Mouse (Mus musculus) brown adipose tissue, adult 24 weeks (tissue): Measurements from ENCODE around the gene Ano6. TPM values are rescaled to one million over a fixed set of nuclear protein-coding genes. Genes with fewer than 3 reads are reported as not detected.

Experiments
- H3K27ac ChIP-seq: fragments of 200-500 bp; replicated peaks from 2 replicates; pipeline ENCODE4 v1.5.1; 2012; ENCODE audit warnings: low read depth, mild to moderate bottlenecking, low read length
- H3K4me1 ChIP-seq: fragments of 200-500 bp; 2 replicates; pipeline ENCODE4 v1.6.1; 2012; ENCODE audit warnings: low read length, mixed read lengths; ENCODE audit not compliant: control insufficient read depth, insufficient read depth, insufficient read length
- H3K4me3 ChIP-seq: fragments of 200-500 bp; 2 replicates; pipeline ENCODE4 v1.5.1; 2012; ENCODE audit warnings: low read depth, mild to moderate bottlenecking, low read length, moderate library complexity; ENCODE audit not compliant: insufficient read depth
- polyA plus RNA-seq: library from polyadenylated mRNA; stranded (reverse); fragments of >200 nt; gene quantifications from 2 replicates; pipeline ENCODE4 v1.2.4, GENCODE M21; 2012; ENCODE audit not compliant: missing spikeins, insufficient read depth, insufficient read length

Ano6 gene
- polyA plus RNA-seq = 14.3 and 21.1 TPM in 2 replicates

GRCm38 (mm10) chr15:95790529-95791071 lies at the start of gene Ano6:
Gene Ano6, plus strand, starts transcription at chr15:95790843.
- H3K4me1 ChIP-seq = peaks cover 13% of the 10 kb centered on the region
- peak within 1 kb of the TSS; percentile 88 for H3K27ac ChIP-seq
- H3K4me3 ChIP-seq = peak within 1 kb of the TSS; percentile 95

- H3K4me1 ChIP-seq = no peaks in the 10 kb centered on the region
- H3K4me3 ChIP-seq = no peak overlapping the region
- no peak overlapping the region for H3K27ac ChIP-seq
These were observed 47.7 kb upstream of the Ano6 start for GRCm38 (mm10) chr15:95742955-95743354.

DNA sequence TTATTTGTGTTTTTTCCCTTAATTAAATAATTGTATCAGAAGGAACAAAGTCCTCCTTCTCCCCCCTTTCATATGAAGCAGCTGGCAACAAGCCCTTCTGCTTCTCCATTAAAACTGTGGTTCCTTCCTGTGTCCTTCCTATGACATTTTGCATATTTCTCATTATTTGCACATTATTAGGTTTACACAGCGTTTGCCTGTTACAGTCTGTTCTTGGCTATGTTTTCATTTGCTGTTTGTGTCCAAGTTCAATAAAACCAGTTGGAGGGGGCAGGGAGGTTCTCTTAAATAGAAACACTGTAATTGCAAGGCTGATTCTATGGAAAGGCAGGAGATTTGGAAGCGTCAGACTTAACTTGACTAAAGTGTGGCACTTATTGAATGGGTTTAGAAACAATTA lies 46.8 kb upstream of the Ano6 start:
- Histone ChIP-seq H3K4me3 (no peak overlapping the region), H3K4me1 (no peaks in the 10 kb centered on the region), H3K27ac (no peak overlapping the region)

GRCm38 (mm10) chr15:95745346-95746106 lies 45.1 kb upstream of the Ano6 start:
- Histone ChIP-seq H3K4me3 (no peak overlapping the region), H3K27ac (no peak overlapping the region), H3K4me1 (no peaks in the 10 kb centered on the region)

DNA sequence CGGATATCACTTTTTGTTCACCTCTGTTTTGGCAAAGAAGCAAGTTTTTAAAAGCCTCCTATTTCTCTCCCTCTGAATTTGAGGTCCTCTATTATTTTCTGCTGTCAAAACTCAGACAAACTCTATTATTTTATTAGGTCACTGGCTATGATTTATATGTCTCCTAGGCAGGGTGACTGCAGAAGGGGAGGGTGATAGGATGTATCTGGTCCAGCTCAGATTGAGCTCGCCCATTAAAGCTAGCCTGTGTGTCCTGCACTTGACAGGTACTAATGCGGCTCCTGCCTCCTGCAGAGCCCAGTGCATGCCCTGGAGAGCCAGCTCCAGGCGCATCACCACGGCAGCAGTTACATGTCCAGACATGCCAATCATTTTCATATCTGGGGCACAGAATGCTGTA lies 44.1 kb upstream of the Ano6 start:
- no peaks in the 10 kb centered on the region for H3K4me1 ChIP-seq
- no peak overlapping the region for H3K4me3 ChIP-seq
- no peak overlapping the region for H3K27ac ChIP-seq

DNA sequence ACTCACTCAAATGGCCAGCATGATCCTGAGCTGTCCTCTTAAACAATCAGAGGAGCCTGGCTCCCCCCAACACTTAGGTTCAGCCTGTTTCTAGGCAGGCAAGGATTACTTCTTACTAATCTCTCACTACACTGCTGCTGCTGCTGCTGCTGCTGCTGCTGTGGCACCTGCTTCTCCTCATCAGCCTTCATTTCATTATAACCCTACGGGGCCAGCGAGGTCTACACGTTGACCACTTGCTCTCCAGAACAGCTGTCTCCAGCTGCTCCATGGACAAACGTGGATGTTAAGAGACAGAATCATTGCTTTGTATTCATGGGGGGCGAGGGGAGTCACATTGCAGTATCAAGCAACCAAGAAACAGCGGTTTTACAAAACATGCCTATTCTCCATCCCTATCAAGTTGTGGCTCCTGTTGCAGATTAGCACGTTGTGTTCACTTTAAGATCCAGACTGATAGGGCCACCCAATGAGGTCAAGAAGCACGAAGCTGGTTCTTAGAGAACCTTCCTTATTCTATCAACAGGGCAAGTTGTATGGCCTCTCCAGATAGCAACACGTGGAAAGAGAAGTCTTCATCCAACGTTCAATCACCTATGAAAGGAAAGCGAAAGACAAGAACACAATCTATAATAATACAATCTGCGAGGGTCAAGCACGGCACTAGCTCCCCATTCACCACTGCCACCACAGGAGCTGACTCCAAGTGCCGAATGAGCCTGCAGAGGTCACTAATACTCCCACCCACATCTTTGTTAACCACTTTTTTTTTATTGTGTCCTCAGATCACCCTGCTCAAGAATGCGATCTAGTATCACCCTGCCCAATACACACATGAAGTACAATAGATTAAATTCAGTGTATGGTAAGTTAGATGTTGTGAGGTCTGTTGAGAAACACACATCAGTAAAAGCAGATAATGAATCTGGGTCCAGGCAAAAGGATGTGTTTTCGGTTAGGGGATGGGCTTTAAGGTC lies 43.4 kb upstream of the Ano6 start:
- Histone ChIP-seq H3K4me1 (no peaks in the 10 kb centered on the region), H3K27ac (no peak overlapping the region), H3K4me3 (no peak overlapping the region)

GRCm38 (mm10) chr15:95749216-95749615 lies 41.4 kb upstream of the Ano6 start:
- H3K4me3 ChIP-seq = no peak overlapping the region
- H3K4me1 ChIP-seq = no peaks in the 10 kb centered on the region
- no peak overlapping the region for H3K27ac ChIP-seq

GRCm38 (mm10) chr15:95750038-95750437 lies 40.6 kb upstream of the Ano6 start:
- Histone ChIP-seq H3K27ac (no peak overlapping the region), H3K4me3 (no peak overlapping the region), H3K4me1 (no peaks in the 10 kb centered on the region)

DNA sequence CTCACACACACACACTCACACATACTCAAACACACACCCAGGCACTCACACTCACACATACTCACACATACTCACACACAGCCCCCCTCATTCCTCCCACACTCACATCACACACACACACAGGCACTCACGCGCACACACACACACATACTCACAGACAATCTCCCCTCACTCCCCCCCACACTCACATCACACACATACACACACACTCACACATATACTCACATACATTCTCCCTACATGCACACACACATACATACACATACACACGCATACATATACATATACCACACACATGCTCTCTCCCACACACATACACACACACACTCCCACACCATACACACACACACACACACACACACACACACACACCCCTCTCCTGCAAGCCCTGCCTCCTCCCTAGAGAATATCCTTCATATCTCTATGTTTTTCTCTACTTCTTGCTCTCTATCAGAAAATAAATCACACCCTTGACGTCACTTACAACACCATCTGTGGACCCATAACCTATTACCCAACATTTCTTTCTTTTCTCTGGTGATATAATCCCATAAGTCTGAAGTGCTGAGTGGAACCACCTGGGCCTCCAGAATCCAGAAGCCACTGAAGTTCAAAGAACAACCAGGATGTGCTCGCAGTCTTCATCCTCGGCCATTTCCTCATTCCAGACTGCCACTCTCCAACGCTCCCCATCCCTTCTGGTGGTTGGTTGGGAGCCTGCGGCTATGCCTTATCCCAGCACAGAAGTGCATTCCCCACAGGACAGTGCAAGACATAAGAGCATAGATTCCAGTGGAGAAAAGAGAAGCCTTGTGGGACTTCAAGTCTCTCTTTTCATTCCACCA lies 38.6 kb upstream of the Ano6 start:
- Histone ChIP-seq H3K4me1 (no peaks in the 10 kb centered on the region), H3K27ac (no peak overlapping the region), H3K4me3 (no peak overlapping the region)

GRCm38 (mm10) chr15:95752677-95753019 lies 38.0 kb upstream of the Ano6 start:
- H3K27ac ChIP-seq = no peak overlapping the region
- H3K4me1 ChIP-seq = no peaks in the 10 kb centered on the region
- no peak overlapping the region for H3K4me3 ChIP-seq

DNA sequence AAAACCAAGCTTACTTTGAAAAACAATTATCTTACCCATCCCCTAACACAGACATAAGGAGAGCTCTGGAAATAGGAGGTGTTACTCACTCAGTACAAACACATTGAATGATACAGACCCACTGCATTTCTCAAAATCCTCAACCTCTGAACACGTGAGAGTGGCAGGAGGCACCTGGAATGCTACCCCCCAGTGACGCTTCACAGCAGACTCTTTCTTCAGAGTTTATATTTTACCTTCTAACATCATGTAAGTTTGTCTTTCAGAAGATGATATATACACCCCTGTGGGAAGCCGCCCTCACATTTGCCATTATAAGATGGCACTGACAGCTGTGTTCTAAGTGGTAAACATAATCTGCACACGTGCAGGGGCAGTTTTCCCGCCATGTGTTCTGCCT lies 37.6 kb upstream of the Ano6 start:
- H3K27ac ChIP-seq = no peak overlapping the region
- H3K4me3 ChIP-seq = no peak overlapping the region
- H3K4me1 ChIP-seq = no peaks in the 10 kb centered on the region

DNA sequence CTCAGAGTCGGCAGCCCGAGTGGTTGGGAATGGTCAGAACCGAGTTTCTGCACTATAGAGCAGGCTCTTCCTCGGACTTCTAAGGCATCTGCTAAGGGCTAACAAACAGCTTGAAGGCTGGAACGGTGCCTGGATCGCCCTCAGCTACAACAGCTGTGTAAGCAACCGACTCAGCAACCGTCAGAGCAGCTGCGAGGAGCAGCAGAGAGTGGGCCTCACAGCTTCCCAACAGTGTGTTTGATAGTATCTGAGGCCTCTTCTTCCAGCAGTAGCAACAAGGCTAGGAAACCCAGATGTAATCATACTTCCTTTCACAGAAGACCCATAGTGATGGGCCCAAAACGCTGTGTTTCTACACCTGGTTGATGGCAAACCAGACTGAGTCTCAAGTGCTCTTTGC lies 33.5 kb upstream of the Ano6 start:
- H3K27ac ChIP-seq = no peak overlapping the region
- no peaks in the 10 kb centered on the region for H3K4me1 ChIP-seq

GRCm38 (mm10) chr15:95758069-95758468 lies 32.6 kb upstream of the Ano6 start:
- no peaks in the 10 kb centered on the region for H3K4me1 ChIP-seq
- H3K4me3 ChIP-seq = no peak overlapping the region
- no peak overlapping the region for H3K27ac ChIP-seq

More for the DNA sequence above, 33.5 kb upstream of the Ano6 start:
- no peak overlapping the region for H3K4me3 ChIP-seq

DNA sequence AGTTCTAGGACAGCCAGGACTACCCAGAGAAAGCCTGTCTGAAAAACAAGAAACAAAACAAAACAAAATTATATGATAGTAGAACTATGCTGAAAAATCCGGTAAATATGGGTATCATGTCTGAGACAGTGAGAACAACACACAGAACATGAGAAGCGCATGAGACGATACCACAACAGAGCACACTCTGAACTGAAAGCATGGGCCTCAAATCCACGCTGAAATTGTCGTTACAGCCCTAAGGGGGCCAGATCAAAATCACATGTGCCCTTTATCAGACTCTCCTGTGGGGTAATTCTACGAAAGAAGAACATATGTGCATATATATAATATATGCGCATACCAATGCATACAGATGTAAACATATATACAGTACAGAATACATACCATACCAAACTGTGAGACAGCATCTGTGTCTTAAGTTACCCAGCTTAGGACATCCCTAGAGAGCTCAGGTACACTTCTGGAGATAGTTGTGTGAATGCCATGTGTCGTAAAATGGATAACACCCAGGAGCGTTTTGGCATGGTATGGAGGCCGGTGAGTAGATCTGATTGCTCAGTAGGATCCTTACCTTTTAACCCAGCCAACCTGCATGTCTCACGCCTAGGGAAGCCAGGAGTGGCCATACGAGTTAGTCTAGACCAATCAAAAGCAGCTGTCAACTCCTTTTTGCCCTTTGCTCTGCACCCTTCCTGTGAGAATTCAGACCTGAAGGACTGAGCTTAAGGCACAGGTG lies 31.8 kb upstream of the Ano6 start:
- no peak overlapping the region for H3K4me3 ChIP-seq
- no peak overlapping the region for H3K27ac ChIP-seq
- H3K4me1 ChIP-seq = no peaks in the 10 kb centered on the region
